Mouse (Mus musculus) CH12.LX (cell line): Measurements from ENCODE around the gene Ryk.

Source experiments
- CTCF ChIP-seq, 2 experiments: IDR thresholded peaks in 1 of 2; conservative IDR thresholded peaks in 1 of 2; 2 replicates each; pipeline ENCODE4 v1.5.1; 2011 to 2012; ENCODE audit warnings: low read depth in 2 of 2, low read length in 2 of 2, improper control_type of control experiment in 1 of 2, inconsistent platforms in 1 of 2, mild to moderate bottlenecking in 1 of 2, moderate library complexity in 1 of 2
- POLR2A ChIP-seq: IDR thresholded peaks from 2 replicates; pipeline ENCODE4 v1.6.1; 2011; ENCODE audit warnings: low read depth, mild to moderate bottlenecking, improper control_type of control experiment, low read length
- TBP ChIP-seq: conservative IDR thresholded peaks from 2 replicates; pipeline ENCODE4 v1.6.1; 2011; ENCODE audit warnings: low read depth, low read length, improper control_type of control experiment

DNA sequence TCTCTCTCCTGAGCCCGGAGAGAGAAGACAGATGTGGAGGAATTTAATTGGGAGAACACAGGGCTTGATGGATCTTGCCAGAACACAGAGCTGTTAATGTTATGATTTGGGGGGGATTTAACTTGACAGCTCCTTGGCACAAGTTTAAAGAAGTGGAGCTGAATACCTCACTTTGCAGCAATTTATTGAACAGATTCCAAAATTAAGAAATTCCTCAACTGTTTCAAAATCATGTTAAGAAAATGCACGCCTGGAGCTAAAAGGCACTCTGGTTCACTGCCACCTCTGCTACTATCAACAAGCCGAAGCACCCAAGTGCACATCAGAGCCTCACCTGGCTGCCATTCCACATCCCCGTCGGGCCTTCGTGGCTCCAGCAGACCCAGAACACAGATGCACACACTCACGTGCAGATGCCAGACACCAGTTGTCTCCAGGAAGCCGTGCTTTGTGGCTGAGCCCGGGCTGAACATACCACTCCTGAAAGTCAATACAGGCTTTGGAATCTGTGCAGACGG, 28.6 kb upstream of the Ryk start:
- TF ChIP-seq TBP, result no peak
- no peak for TF ChIP-seq POLR2A
- no peak for TF ChIP-seq CTCF (conservative IDR thresholded peaks at IDR 0.05 in 1 of 2, IDR thresholded peaks at IDR 0.05 in 1 of 2; ENCODE audit: low read depth in 2 of 2, low read length in 2 of 2)
